Mouse (Mus musculus) heart, embryonic 13.5 days (tissue): ENCODE results near the gene Snrpb. TPM values are rescaled to one million over a fixed set of nuclear protein-coding genes. Genes with fewer than 3 reads are reported as not detected.
A peak's percentile ranks its signal among the peaks of the same experiment; 100 is the strongest.

Experiments
- ATAC-seq: fragments of 200-750 bp; cut with Nextera tagmentation; 2 replicates; pipeline ENCODE4 v1.8.0; 2017; ENCODE audit warnings: moderate TSS enrichment; ENCODE audit not compliant: insufficient number of reproducible peaks, low FRiP score, low TSS enrichment; ENCODE audit errors: extremely low read depth
- H3K27ac ChIP-seq: fragments of 300-500 bp; sonication (generic); replicated peaks from 2 replicates; pipeline ENCODE4 v1.5.1; 2015; ENCODE audit warnings: moderate library complexity, mild to moderate bottlenecking, inconsistent platforms
- H3K27me3 ChIP-seq: fragments of 300-500 bp; sonication (generic); replicated peaks from 2 replicates; pipeline ENCODE4 v1.6.1; 2015; ENCODE audit warnings: mild to moderate bottlenecking, inconsistent platforms
- H3K36me3 ChIP-seq: fragments of 300-500 bp; sonication (generic); 2 replicates; pipeline ENCODE4 v1.6.1; 2015; ENCODE audit warnings: mild to moderate bottlenecking, inconsistent platforms
- H3K4me1 ChIP-seq: fragments of 300-500 bp; sonication (generic); 2 replicates; pipeline ENCODE4 v1.6.1; 2015; ENCODE audit warnings: inconsistent platforms
- H3K4me2 ChIP-seq: fragments of 300-500 bp; sonication (generic); 2 replicates; pipeline ENCODE4 v1.6.1; 2015; ENCODE audit warnings: inconsistent platforms, mild to moderate bottlenecking, moderate library complexity
- H3K4me3 ChIP-seq: fragments of 300-500 bp; sonication (generic); 2 replicates; pipeline ENCODE4 v1.5.1; 2015; ENCODE audit warnings: moderate library complexity, mild to moderate bottlenecking, inconsistent platforms
- H3K9ac ChIP-seq: fragments of 300-500 bp; sonication (generic); 2 replicates; pipeline ENCODE4 v1.6.1; 2015; ENCODE audit warnings: inconsistent platforms, mild to moderate bottlenecking, moderate library complexity
- H3K9me3 ChIP-seq: fragments of 300-500 bp; sonication (generic); 2 replicates; pipeline ENCODE4 v1.6.1; 2016; ENCODE audit warnings: inconsistent platforms
- WGBS: fragments of 180-500 bp; shearing (Covaris S2); methylation state at CpG from one replicate; pipeline ENCODE4 v1.1.7; 2015; ENCODE audit warnings: mixed read lengths; 5-methylcytosine and 5-hydroxymethylcytosine counted together
- polyA plus RNA-seq: library from polyadenylated mRNA; unstranded; fragments of >200 nt; fragmentation: Nextera tagmentation; extraction: Ambion mirVana; gene quantifications from 2 replicates; pipeline ENCODE4 v1.2.1, GENCODE M21; 2015

Snrpb gene
- 426 and 455 TPM in 2 replicates for polyA plus RNA-seq

- peak within 1 kb of the TSS; percentile 100 for H3K9ac ChIP-seq
- WGBS = under 1% methylated on average over 81 of the region's 81 CpGs
- peak within 1 kb of the TSS; percentile 96 for H3K27ac ChIP-seq
- H3K9me3 ChIP-seq = 0 out of 2 replicates have a peak, but pooled peaks cover 4% of the 10 kb centered on the region
- peaks cover 31% of the 10 kb centered on the region for H3K36me3 ChIP-seq
- peaks cover 25% of the 10 kb centered on the region for H3K4me1 ChIP-seq
- H3K4me2 ChIP-seq = peak within 1 kb of the TSS; percentile 89
- peak within 1 kb of the TSS; percentile 100 for H3K4me3 ChIP-seq
- no peaks in the 10 kb centered on the region for H3K27me3 ChIP-seq
- ATAC-seq = peak; percentile 74; the same call in 1 of the 2 replicates
These were observed at the start of gene Snrpb for GRCm38 (mm10) chr2:130178706-130179506. Gene Snrpb, minus strand, starts transcription at chr2:130179403.

- H3K4me2 ChIP-seq = no peak overlapping the region
- H3K4me1 ChIP-seq = no peaks in the 10 kb centered on the region
- no peaks in the 10 kb centered on the region for H3K9me3 ChIP-seq
- H3K36me3 ChIP-seq = no peaks in the 10 kb centered on the region
- no peaks in the 10 kb centered on the region for H3K27me3 ChIP-seq
- no peak for ATAC-seq
- no peak overlapping the region for H3K9ac ChIP-seq
- WGBS = 77% methylated on average over 2 of the region's 2 CpGs
- no peak overlapping the region for H3K4me3 ChIP-seq
- no peak overlapping the region for H3K27ac ChIP-seq
These were observed 32.4 kb upstream of the Snrpb start for GRCm38 (mm10) chr2:130211581-130211980.

- H3K4me1 ChIP-seq = no peaks in the 10 kb centered on the region
- H3K9ac ChIP-seq = no peak overlapping the region
- no peak for ATAC-seq
- H3K9me3 ChIP-seq = no peaks in the 10 kb centered on the region
- WGBS = 82% methylated on average over 3 of the region's 3 CpGs
- H3K4me2 ChIP-seq = no peak overlapping the region
- no peaks in the 10 kb centered on the region for H3K36me3 ChIP-seq
- no peak overlapping the region for H3K27ac ChIP-seq
- no peaks in the 10 kb centered on the region for H3K27me3 ChIP-seq
- H3K4me3 ChIP-seq = no peak overlapping the region
These were observed 30.4 kb upstream of the Snrpb start for GRCm38 (mm10) chr2:130209636-130210035.

GRCm38 (mm10) chr2:130207996-130208395, 28.8 kb upstream of the Snrpb start:
- no peak overlapping the region for H3K4me3 ChIP-seq
- ATAC-seq = no peak
- no peaks in the 10 kb centered on the region for H3K9me3 ChIP-seq
- no peak overlapping the region for H3K27ac ChIP-seq
- no peak overlapping the region for H3K4me2 ChIP-seq
- H3K4me1 ChIP-seq = no peaks in the 10 kb centered on the region
- 66% methylated on average over 3 of the region's 3 CpGs for WGBS
- H3K27me3 ChIP-seq = no peaks in the 10 kb centered on the region
- H3K9ac ChIP-seq = no peak overlapping the region
- H3K36me3 ChIP-seq = no peaks in the 10 kb centered on the region

- no peaks in the 10 kb centered on the region for H3K27me3 ChIP-seq
- H3K4me2 ChIP-seq = no peak overlapping the region
- no peak overlapping the region for H3K27ac ChIP-seq
- no peak for ATAC-seq
- H3K36me3 ChIP-seq = no peaks in the 10 kb centered on the region
- H3K9me3 ChIP-seq = no peaks in the 10 kb centered on the region
- H3K4me1 ChIP-seq = no peaks in the 10 kb centered on the region
- WGBS = 52% methylated on average over 2 of the region's 2 CpGs
- no peak overlapping the region for H3K9ac ChIP-seq
- H3K4me3 ChIP-seq = no peak overlapping the region
These were observed 28.2 kb upstream of the Snrpb start for GRCm38 (mm10) chr2:130207376-130207775.

- Histone ChIP-seq H3K27me3 (peaks cover 7% of the 10 kb centered on the region; the same call in 1 of the 2 replicates), H3K4me1 (no peaks in the 10 kb centered on the region), H3K4me3 (no peak overlapping the region), H3K9me3 (no peaks in the 10 kb centered on the region), H3K9ac (no peak overlapping the region), H3K4me2 (no peak overlapping the region), H3K36me3 (no peaks in the 10 kb centered on the region), H3K27ac (no peak overlapping the region)
- ATAC-seq = no peak
- 75% methylated on average over 5 of the region's 5 CpGs for WGBS
These were observed 21.8 kb upstream of the Snrpb start for GRCm38 (mm10) chr2:130200961-130201360.

GRCm38 (mm10) chr2:130194894-130195293, 15.7 kb upstream of the Snrpb start, which contains the start of gene Tmc2:
Gene Tmc2, plus strand, starts transcription at chr2:130195194.
- no peak for ATAC-seq
- 91% methylated on average over 16 of the region's 16 CpGs for WGBS

GRCm38 (mm10) chr2:130188391-130188790, 9.2 kb upstream of the Snrpb start:
- Histone ChIP-seq H3K9ac (no peak overlapping the region), H3K27me3 (no peaks in the 10 kb centered on the region), H3K4me1 (no peaks in the 10 kb centered on the region), H3K36me3 (no peaks in the 10 kb centered on the region), H3K9me3 (peaks cover 11% of the 10 kb centered on the region; the same call in 1 of the 2 replicates), H3K4me3 (no peak overlapping the region), H3K4me2 (no peak overlapping the region), H3K27ac (no peak overlapping the region)
- ATAC-seq = no peak
- WGBS = 75% methylated on average over 12 of the region's 12 CpGs

More at GRCm38 (mm10) chr2:130194894-130195293, 15.7 kb upstream of the Snrpb start, which contains the start of gene Tmc2:
- Histone ChIP-seq H3K27me3 (no peaks in the 10 kb centered on the region), H3K9ac (no peak within 1 kb of the TSS), H3K4me2 (no peak within 1 kb of the TSS), H3K9me3 (peaks cover 5% of the 10 kb centered on the region; the same call in 1 of the 2 replicates), H3K27ac (no peak within 1 kb of the TSS), H3K4me1 (no peaks in the 10 kb centered on the region), H3K4me3 (no peak within 1 kb of the TSS), H3K36me3 (no peaks in the 10 kb centered on the region)

GRCm38 (mm10) chr2:130179507-130180019, 360 bp upstream of the Snrpb start:
- H3K9ac ChIP-seq = peak overlapping the region; percentile 100
- H3K36me3 ChIP-seq = peaks cover 25% of the 10 kb centered on the region
- peaks cover 25% of the 10 kb centered on the region for H3K4me1 ChIP-seq
- peak overlapping the region; percentile 61 for H3K27ac ChIP-seq
- H3K4me2 ChIP-seq = peak overlapping the region; percentile 89
- 0 out of 2 replicates have a peak, but pooled peaks cover 4% of the 10 kb centered on the region for H3K9me3 ChIP-seq
- H3K27me3 ChIP-seq = no peaks in the 10 kb centered on the region
- peak overlapping the region; percentile 100 for H3K4me3 ChIP-seq
- WGBS = 2% methylated on average over 15 of the region's 15 CpGs
- peak; percentile 47; the same call in 1 of the 2 replicates for ATAC-seq

- 0% methylated on average over 11 of the region's 11 CpGs for WGBS
- Histone ChIP-seq H3K36me3 (peaks cover 37% of the 10 kb centered on the region), H3K27me3 (no peaks in the 10 kb centered on the region), H3K27ac (peak overlapping the region; percentile 96), H3K4me3 (peak overlapping the region; percentile 100), H3K4me1 (peaks cover 25% of the 10 kb centered on the region), H3K9ac (peak overlapping the region; percentile 100), H3K9me3 (0 out of 2 replicates have a peak, but pooled peaks cover 4% of the 10 kb centered on the region), H3K4me2 (peak overlapping the region; percentile 89)
- ATAC-seq = no peak
These were observed 860 bp downstream of the Snrpb start for GRCm38 (mm10) chr2:130178381-130178705.

- Histone ChIP-seq H3K4me2 (peak overlapping the region; percentile 89), H3K9ac (peak overlapping the region; percentile 100), H3K27me3 (no peaks in the 10 kb centered on the region), H3K36me3 (peaks cover 52% of the 10 kb centered on the region), H3K27ac (no peak overlapping the region), H3K4me3 (peak overlapping the region; percentile 100), H3K9me3 (no peaks in the 10 kb centered on the region), H3K4me1 (peaks cover 25% of the 10 kb centered on the region)
- ATAC-seq = no peak
- WGBS = 71% methylated on average over 8 of the region's 8 CpGs
These were observed 2.4 kb downstream of the Snrpb start for GRCm38 (mm10) chr2:130176820-130177219.
